Mouse (Mus musculus) cerebellum, adult 9-11 months (tissue): ENCODE data around the gene Vmn1r77.
"Not testable (repeated sequence)": the region's sequence is repeated elsewhere in the genome, so short reads cannot be mapped to it uniquely, and the experiment has no call there.

ENCODE experiments used
- DNase-seq: peaks from one replicate; pipeline ENCODE4 v3.0.0; 2022

The Vmn1r77 gene

DNA sequence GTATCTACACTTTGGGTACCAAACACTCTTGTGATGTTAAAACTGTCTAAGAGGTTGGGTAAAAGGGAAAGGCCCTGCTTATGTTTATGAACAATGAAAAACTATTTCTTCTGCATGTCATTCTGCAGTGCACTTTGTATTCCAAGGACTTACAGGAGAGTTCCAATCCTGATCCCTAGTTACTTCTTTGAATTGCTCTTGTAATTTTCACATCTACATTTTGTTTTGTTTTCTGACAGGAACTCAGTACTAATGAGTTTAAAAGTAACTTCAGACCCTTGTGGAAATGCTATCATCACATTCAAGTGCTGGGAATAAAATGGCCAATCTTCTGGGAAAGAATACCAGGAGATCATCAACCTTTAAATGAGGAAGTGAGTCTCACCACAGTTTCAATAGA is at the start of gene Vmn1r77:
Gene Vmn1r77, plus strand, starts transcription at position 301 of the 400 bp plus-strand sequence.
- not testable (repeated sequence) for DNase-seq

DNA sequence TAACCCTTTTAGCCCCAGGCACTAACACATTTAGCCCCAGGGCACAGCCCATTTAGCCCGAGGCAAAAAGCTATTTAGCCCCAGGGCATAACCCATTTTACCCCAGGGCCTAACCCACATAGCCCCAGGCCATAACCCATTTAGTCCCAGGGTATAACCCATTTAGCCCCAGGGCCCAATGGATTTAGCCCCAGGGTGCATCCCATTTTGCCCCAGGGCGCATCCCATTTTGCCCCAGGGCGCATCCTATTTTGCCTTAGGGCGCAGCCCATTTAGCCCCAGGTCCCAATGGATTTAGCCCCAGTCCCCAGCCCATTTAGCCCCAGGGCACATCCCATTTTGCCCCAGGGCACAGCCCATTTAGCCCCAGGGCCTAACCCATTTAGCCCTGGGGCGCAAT is 25.1 kb upstream of the Vmn1r77 start:
- not testable (repeated sequence) for DNase-seq

DNA sequence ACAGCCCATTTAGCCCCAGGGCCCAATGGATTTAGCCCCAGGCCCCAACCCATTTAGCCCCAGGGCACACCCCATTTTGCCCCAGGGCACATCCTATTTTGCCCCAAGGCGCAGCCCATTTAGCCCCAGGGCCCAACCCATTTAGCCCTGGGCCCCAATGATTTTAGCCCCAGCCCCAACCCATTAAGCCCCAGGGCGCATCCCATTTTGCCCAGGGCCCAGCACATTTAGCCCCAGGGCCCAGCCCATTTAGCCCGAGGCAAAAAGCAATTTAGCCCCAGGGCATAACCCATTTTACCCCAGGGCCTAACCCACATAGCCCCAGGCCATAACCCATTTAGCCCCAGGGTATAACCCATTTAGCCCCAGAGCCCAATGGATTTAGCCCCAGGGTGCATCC is 24.2 kb upstream of the Vmn1r77 start:
- DNase-seq, result not testable (repeated sequence)

DNA sequence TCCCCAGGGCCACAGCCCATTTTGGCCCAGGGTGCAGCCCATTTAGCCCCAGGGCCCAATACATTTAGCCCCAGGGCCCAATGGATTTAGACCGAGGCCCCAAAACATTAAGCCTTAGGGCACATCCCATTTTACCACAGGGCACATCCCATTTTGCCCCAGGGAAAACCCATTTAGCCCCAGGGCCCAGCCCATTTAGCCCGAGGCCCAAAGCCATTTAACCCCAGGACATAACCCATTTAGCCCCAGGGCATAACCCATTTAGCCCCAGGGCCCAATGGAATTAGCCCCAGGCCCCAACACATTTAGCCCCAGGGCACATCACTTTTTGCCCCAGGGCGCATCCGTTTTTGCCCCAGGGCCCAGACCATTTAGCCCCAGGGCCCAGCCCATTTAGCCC is 23.4 kb upstream of the Vmn1r77 start:
- DNase-seq, result no peak

DNA sequence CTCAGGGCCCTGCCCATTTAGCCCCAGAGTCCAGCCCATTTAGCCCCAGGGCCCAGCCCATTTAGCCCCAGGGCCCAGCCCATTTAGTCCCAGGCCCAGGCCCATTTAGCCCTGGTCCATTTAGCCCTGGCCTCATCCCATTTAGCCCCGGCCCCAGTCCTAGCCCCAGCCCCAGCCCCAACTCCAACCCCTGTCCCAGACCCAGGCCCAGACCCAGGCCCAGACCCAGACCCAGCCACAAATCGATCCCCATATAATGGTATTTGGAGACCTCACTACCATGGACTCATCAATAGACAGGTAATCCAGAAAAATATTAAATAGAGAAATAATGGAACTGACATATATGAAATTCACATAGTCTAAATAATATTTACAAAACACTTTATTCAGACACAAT is 18.7 kb upstream of the Vmn1r77 start:
- DNase-seq, result not testable (repeated sequence)

DNA sequence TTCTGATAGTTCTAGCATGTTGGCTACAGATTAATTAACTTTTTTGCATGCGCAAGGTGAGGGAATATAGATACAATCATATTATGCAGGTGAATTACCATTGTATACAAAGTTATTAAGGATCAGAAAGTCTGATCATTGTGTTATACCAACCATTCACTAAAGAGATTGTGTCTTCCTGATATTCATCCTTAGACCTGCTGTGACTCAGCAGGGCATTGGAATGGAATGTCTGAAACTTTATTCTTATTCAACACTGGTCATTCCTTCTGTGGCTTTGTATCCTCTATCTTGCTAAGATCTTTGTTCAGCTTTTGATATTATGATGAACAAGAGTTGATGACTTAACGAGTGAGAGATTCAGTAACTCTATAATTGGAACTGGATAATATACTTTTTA is 4.1 kb downstream of the Vmn1r77 start:
- no peak for DNase-seq
